Mouse (Mus musculus): ENCODE data around the gene Cnnm4.

- TF ChIP-seq POLR2A (IDR thresholded peaks at IDR 0.05; ENCODE audit: control insufficient read depth, extremely low read depth, insufficient read depth, low read length, poor library complexity) (no peak), CTCF (IDR thresholded peaks at IDR 0.05; ENCODE audit: borderline replicate concordance, control insufficient read depth, extremely low read depth, insufficient read depth, low read length, poor library complexity) (no peak)
These were observed 12.4 kb downstream of the Cnnm4 start for GRCm38 (mm10) chr1:36483825-36484224.
